Mouse (Mus musculus): ENCODE results near the gene Dkk1. TPM values are rescaled to one million over a fixed set of nuclear protein-coding genes. Genes with fewer than 3 reads are reported as not detected.

Gene Dkk1
- polyA plus RNA-seq (2015; fragmentation: Nextera tagmentation; extraction: Ambion mirVana), result 0.50 and 0.78 TPM in 2 replicates

DNA sequence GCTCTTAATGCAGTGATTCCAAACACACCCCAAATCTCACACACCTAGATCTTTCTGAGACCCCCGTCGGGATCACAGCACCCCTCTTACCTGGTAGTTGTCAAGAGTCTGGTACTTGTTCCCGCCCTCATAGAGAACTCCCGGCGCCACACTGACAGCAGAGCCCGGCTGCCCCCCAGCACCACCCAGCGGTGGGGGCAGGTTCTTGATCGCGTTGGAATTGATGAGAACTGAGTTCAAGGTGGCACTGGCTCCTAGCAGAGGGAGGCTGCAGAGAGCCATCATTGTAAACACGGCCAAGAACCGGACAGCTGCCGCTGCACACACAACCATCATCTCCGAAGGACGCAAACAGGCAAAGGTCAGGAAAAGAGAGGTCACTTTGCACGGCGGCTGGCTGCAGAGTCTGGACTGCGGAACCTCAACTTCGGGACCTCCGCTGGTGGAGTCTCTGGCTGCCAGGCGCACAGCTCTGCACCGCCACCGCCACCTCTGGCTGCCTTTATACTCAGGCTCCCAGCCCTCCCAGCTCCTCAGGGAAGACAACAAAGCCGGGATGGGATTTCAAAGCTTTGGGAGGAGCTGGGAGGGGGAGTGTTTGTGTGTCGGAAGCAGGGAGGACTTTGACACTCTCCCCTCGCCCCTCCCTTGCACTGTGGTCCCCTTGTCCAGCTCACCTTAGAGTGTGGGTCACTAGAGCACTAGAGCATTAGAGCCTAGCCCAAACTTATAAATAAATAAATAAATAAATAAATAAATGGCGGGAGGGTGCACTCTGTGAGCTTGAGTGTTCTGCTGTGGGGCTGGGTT is at the start of gene Dkk1:
TSS of gene Dkk1 (minus strand) at position 622 of the 810 bp plus-strand sequence.
- H3K36me3 ChIP-seq (ENCODE audit: control insufficient read depth, insufficient read depth, low read length), result no peaks in the 10 kb centered on the region
- no peaks in the 10 kb centered on the region for H3K9me3 ChIP-seq (ENCODE audit: control insufficient read depth, low read length)
- peak within 1 kb of the TSS; percentile 34; the same call in 1 of the 2 replicates for H3K9ac ChIP-seq (ENCODE audit: low read length)
- H3K4me1 ChIP-seq (replicated peaks; ENCODE audit: control insufficient read depth, insufficient read depth, low read length), result peaks cover 7% of the 10 kb centered on the region
- under 1% methylated on average over 26 of the region's 26 CpGs for WGBS
- peaks cover 35% of the 10 kb centered on the region for H3K27me3 ChIP-seq (ENCODE audit: control insufficient read depth, insufficient read depth, low read depth, low read length)
- H3K27ac ChIP-seq (ENCODE audit: low read length), result no peak within 1 kb of the TSS
- H3K4me2 ChIP-seq (ENCODE audit: low read depth, low read length), result peak within 1 kb of the TSS; percentile 68
- peak; percentile 83 for ATAC-seq (ENCODE audit: low read depth)
- H3K4me3 ChIP-seq (ENCODE audit: low read length), result peak within 1 kb of the TSS; percentile 44

DNA sequence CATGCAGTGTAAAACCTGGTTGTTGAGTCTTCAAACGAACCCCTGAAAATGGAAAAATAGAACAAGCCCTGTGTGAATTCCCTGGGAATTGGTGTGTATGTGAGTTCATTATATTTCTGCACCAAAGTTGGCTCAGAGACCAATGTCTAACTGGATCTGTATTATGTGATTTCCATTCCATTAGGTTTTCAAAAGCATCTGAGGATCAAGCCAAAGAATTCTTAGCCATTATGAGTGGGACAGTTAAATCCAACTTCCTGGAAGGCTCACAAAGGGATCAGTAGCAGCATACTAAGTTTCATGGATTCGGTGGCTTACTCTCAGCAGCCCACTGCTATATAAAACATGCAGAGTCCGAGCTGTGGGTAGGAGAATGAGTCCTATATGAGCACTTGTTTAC is 36.9 kb upstream of the Dkk1 start:
- no peak for ATAC-seq (ENCODE audit: low read depth)
- 74% methylated on average over 3 of the region's 3 CpGs for WGBS
- no peaks in the 10 kb centered on the region for H3K27me3 ChIP-seq (ENCODE audit: control insufficient read depth, insufficient read depth, low read depth, low read length)

DNA sequence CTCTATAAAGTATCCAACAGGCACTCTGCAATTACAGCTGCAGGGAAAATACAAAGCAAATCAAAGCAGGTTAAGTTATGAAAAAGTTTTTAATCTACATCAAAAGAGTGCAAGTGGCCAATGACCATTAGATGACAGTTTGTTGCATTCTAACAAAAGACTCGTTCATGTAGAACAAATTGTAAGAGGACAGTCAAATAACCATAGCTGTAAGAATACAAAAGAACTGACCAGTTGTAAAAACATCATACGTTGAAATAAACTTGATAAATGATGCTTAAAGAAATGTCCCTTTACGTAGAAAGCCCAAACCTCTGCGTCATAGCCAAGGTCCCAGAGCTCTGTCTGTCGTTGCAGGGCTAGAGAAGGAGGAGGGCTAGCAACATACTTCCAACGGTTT is 15.1 kb upstream of the Dkk1 start:
- Histone ChIP-seq H3K27me3 (ENCODE audit: control insufficient read depth, insufficient read depth, low read depth, low read length) (no peaks in the 10 kb centered on the region), H3K4me1 (replicated peaks; ENCODE audit: control insufficient read depth, insufficient read depth, low read length) (no peaks in the 10 kb centered on the region), H3K4me2 (ENCODE audit: low read depth, low read length) (no peak overlapping the region), H3K36me3 (ENCODE audit: control insufficient read depth, insufficient read depth, low read length) (no peaks in the 10 kb centered on the region), H3K9me3 (ENCODE audit: control insufficient read depth, low read length) (no peaks in the 10 kb centered on the region), H3K9ac (ENCODE audit: low read length) (no peak overlapping the region), H3K4me3 (ENCODE audit: low read length) (no peak overlapping the region), H3K27ac (ENCODE audit: low read length) (no peak overlapping the region)
- ATAC-seq (ENCODE audit: low read depth), result no peak
- 76% methylated on average over 6 of the region's 6 CpGs for WGBS

More for the DNA sequence above, 36.9 kb upstream of the Dkk1 start:
- Histone ChIP-seq H3K9me3 (ENCODE audit: control insufficient read depth, low read length) (no peaks in the 10 kb centered on the region), H3K27ac (ENCODE audit: low read length) (no peak overlapping the region), H3K36me3 (ENCODE audit: control insufficient read depth, insufficient read depth, low read length) (no peaks in the 10 kb centered on the region), H3K4me1 (replicated peaks; ENCODE audit: control insufficient read depth, insufficient read depth, low read length) (no peaks in the 10 kb centered on the region), H3K4me3 (ENCODE audit: low read length) (no peak overlapping the region), H3K9ac (ENCODE audit: low read length) (no peak overlapping the region), H3K4me2 (ENCODE audit: low read depth, low read length) (no peak overlapping the region)

DNA sequence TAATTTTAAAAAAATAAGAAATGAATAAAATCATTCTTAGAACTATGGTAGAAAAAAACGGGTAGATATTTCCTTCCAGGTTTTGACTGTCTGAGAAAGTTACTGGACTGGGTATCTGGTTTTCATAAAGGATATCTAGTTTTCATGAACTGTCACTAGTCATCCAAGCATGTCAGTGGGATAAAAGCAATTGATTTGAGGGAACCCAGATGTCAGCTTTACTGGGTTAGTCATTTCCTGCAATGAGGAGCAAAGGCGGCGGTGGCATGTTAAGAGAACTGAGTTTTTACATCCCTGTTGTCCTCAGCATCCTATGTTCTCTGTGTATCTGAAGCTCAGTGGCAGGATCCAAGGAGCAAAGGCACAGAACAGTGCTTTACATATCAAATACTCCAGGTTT is 14.4 kb upstream of the Dkk1 start:
- Histone ChIP-seq H3K4me1 (replicated peaks; ENCODE audit: control insufficient read depth, insufficient read depth, low read length) (no peaks in the 10 kb centered on the region), H3K9ac (ENCODE audit: low read length) (no peak overlapping the region), H3K36me3 (ENCODE audit: control insufficient read depth, insufficient read depth, low read length) (no peaks in the 10 kb centered on the region), H3K4me2 (ENCODE audit: low read depth, low read length) (no peak overlapping the region), H3K9me3 (ENCODE audit: control insufficient read depth, low read length) (no peaks in the 10 kb centered on the region), H3K27ac (ENCODE audit: low read length) (no peak overlapping the region), H3K27me3 (ENCODE audit: control insufficient read depth, insufficient read depth, low read depth, low read length) (no peaks in the 10 kb centered on the region), H3K4me3 (ENCODE audit: low read length) (no peak overlapping the region)
- ATAC-seq (ENCODE audit: low read depth), result no peak
- 76% methylated on average over 3 of the region's 3 CpGs for WGBS

DNA sequence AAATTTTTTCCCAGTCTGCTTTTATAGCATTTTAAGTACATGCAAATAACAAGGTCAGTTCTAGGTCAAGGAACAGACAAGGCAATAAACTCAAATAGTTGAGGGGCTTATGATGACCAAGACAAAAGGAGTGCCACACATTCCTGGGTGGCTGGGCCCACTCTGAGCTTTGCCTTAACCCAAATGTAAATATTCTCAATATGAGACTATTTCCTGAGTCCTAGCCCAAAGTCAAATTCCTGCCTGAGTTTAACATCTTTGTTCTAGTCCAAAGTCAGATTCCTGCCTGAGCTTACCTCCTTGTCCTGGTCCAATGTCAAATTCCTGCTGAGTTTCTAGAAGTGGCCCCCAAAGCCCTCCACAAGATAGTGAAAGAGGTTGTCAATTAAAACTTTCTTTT is 8.6 kb upstream of the Dkk1 start:
- no peak overlapping the region for H3K9ac ChIP-seq (ENCODE audit: low read length)
- H3K27me3 ChIP-seq (ENCODE audit: control insufficient read depth, insufficient read depth, low read depth, low read length), result peaks cover 5% of the 10 kb centered on the region; the same call in 1 of the 2 replicates
- H3K36me3 ChIP-seq (ENCODE audit: control insufficient read depth, insufficient read depth, low read length), result no peaks in the 10 kb centered on the region
- no peaks in the 10 kb centered on the region for H3K9me3 ChIP-seq (ENCODE audit: control insufficient read depth, low read length)
- peak; percentile 52; the same call in 1 of the 2 replicates for ATAC-seq (ENCODE audit: low read depth)
- H3K4me1 ChIP-seq (replicated peaks; ENCODE audit: control insufficient read depth, insufficient read depth, low read length), result peaks cover 6% of the 10 kb centered on the region
- no peak overlapping the region for H3K4me3 ChIP-seq (ENCODE audit: low read length)
- H3K4me2 ChIP-seq (ENCODE audit: low read depth, low read length), result no peak overlapping the region
- H3K27ac ChIP-seq (ENCODE audit: low read length), result no peak overlapping the region

DNA sequence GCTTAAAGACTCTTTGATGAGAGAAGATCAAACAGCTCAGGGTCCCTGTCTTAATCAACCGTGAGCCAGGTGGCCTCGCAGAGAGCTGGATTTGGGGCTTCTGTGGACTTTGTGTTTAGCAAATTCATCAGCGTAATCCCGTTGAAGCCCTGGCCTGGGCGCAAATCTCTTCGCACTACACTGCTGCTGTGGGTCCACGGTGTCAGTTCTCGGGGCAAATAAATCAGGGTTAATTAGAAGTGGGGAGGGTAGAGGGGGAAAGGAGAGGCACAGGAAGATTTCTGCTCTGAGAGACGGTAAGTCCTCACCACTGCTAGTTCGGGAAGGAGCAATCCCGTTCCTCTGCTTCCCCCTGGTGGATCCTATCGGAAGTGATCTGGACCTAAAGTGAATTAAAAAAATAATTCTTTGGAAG is 5.0 kb upstream of the Dkk1 start:
- Histone ChIP-seq H3K9me3 (ENCODE audit: control insufficient read depth, low read length) (no peaks in the 10 kb centered on the region), H3K9ac (ENCODE audit: low read length) (peak overlapping the region; percentile 65), H3K4me2 (ENCODE audit: low read depth, low read length) (peak overlapping the region; percentile 66), H3K27me3 (ENCODE audit: control insufficient read depth, insufficient read depth, low read depth, low read length) (peaks cover 16% of the 10 kb centered on the region), H3K4me3 (ENCODE audit: low read length) (peak overlapping the region; percentile 38), H3K4me1 (replicated peaks; ENCODE audit: control insufficient read depth, insufficient read depth, low read length) (peaks cover 7% of the 10 kb centered on the region), H3K27ac (ENCODE audit: low read length) (no peak overlapping the region), H3K36me3 (ENCODE audit: control insufficient read depth, insufficient read depth, low read length) (no peaks in the 10 kb centered on the region)
- WGBS, result 1% methylated on average over 12 of the region's 12 CpGs
- peak; percentile 65 for ATAC-seq (ENCODE audit: low read depth)

DNA sequence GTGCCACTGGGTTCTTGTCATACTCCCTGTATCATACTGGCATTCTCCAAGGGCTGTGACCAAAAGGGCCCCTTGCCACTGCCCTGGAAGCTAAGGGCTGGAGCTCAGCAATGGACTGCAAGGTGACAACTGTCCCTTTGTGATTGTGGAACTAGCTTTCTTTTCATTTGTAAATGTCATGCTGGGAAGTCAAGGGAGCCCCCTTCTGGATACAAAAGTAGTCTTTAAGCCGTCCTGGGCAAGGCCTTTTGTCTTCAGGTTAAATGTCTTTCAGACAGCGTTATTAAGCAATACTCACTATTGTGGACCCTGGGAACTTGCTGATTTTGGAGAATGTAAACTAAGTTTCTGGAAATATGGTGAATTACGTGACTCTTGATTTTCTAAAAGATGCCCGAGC is 4.3 kb upstream of the Dkk1 start:
- WGBS, result 23% methylated on average over 4 of the region's 4 CpGs
- Histone ChIP-seq H3K27ac (ENCODE audit: low read length) (no peak overlapping the region), H3K4me1 (replicated peaks; ENCODE audit: control insufficient read depth, insufficient read depth, low read length) (peaks cover 13% of the 10 kb centered on the region), H3K9me3 (ENCODE audit: control insufficient read depth, low read length) (no peaks in the 10 kb centered on the region), H3K4me2 (ENCODE audit: low read depth, low read length) (no peak overlapping the region), H3K4me3 (ENCODE audit: low read length) (no peak overlapping the region), H3K27me3 (ENCODE audit: control insufficient read depth, insufficient read depth, low read depth, low read length) (peaks cover 23% of the 10 kb centered on the region), H3K9ac (ENCODE audit: low read length) (no peak overlapping the region), H3K36me3 (ENCODE audit: control insufficient read depth, insufficient read depth, low read length) (no peaks in the 10 kb centered on the region)
- no peak for ATAC-seq (ENCODE audit: low read depth)

DNA sequence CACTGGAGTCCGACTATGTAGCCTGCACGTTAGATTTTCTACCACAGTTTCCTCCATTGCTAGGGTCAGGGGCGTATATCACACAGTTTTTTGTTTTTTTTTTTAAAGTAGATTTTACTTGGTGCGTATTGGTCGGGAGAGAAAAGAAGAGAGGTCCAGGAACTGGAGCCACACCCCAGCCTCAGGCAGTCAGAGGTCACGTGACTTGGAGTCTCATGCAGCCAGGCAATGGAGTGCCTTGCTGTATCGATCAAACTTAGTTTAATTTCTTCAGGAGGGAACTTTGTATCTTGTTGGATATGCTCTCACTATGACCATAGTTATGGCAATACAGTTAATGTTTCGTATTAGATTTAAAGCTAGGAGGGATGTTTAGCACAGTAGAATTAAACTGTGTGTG is 2.8 kb upstream of the Dkk1 start:
- WGBS, result 60% methylated on average over 8 of the region's 8 CpGs
- Histone ChIP-seq H3K4me2 (ENCODE audit: low read depth, low read length) (no peak overlapping the region), H3K9ac (ENCODE audit: low read length) (no peak overlapping the region), H3K4me1 (replicated peaks; ENCODE audit: control insufficient read depth, insufficient read depth, low read length) (peaks cover 13% of the 10 kb centered on the region), H3K9me3 (ENCODE audit: control insufficient read depth, low read length) (no peaks in the 10 kb centered on the region), H3K27me3 (ENCODE audit: control insufficient read depth, insufficient read depth, low read depth, low read length) (peaks cover 29% of the 10 kb centered on the region), H3K27ac (ENCODE audit: low read length) (no peak overlapping the region), H3K36me3 (ENCODE audit: control insufficient read depth, insufficient read depth, low read length) (no peaks in the 10 kb centered on the region), H3K4me3 (ENCODE audit: low read length) (no peak overlapping the region)
- ATAC-seq (ENCODE audit: low read depth), result no peak

DNA sequence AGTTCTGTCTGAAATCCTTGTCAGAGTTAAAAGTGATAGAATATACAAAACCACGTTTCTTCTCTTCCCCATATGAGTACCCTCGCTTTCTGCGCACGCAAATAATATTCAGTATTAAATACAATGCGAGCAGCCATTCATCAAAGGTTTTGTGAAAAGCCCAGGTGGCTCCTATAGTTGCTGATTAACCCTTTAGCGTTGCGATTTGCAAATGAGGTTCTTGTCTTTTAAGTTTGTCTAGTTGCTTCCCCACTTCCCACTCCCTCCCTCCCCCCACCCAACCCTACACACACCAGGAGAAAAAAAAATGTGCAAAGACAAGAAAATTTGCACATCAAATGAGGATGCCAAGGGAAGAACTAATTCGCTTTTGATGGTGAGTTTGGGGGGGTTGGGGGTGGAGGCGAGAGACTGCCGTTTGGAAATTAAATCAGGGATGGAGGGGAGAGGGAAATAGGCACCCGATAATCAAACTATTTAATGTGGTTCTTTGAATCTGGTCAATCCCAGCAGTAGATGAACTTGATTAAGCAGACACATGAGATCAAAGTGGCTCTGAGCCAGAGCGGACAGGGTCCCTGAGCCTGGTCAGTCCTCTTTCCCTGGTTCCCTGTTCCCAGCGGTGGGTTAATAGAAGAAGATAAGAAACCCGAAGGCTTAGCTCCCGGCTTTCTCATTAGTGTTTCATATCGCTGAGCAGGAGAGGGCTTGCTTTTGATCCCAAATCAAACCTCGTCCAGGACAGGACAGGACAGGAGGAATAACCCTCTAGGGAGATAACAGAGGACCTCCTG is 586 bp upstream of the Dkk1 start:
- H3K4me3 ChIP-seq (ENCODE audit: low read length), result peak overlapping the region; percentile 44; the same call in 1 of the 2 replicates
- no peaks in the 10 kb centered on the region for H3K9me3 ChIP-seq (ENCODE audit: control insufficient read depth, low read length)
- no peak overlapping the region for H3K27ac ChIP-seq (ENCODE audit: low read length)
- H3K36me3 ChIP-seq (ENCODE audit: control insufficient read depth, insufficient read depth, low read length), result no peaks in the 10 kb centered on the region
- H3K4me1 ChIP-seq (replicated peaks; ENCODE audit: control insufficient read depth, insufficient read depth, low read length), result peaks cover 13% of the 10 kb centered on the region
- no peak for ATAC-seq (ENCODE audit: low read depth)
- peak overlapping the region; percentile 68 for H3K4me2 ChIP-seq (ENCODE audit: low read depth, low read length)
- 2% methylated on average over 17 of the region's 17 CpGs for whole genome bisulfite sequencing
- H3K27me3 ChIP-seq (ENCODE audit: control insufficient read depth, insufficient read depth, low read depth, low read length), result peaks cover 35% of the 10 kb centered on the region
- no peak overlapping the region for H3K9ac ChIP-seq (ENCODE audit: low read length)
